Mouse (Mus musculus) heart, embryonic 12.5 days (tissue): ENCODE data around the gene Pigc. TPM values are rescaled to one million over a fixed set of nuclear protein-coding genes. Genes with fewer than 3 reads are reported as not detected.

Experiments used
- ATAC-seq: fragments of 200-750 bp; cut with Nextera tagmentation; 2 replicates; pipeline ENCODE4 v1.8.0; 2017; ENCODE audit warnings: moderate TSS enrichment, moderate library complexity; ENCODE audit not compliant: insufficient number of reproducible peaks, low FRiP score
- H3K27ac ChIP-seq: fragments of 300-500 bp; sonication (generic); 2 replicates; pipeline ENCODE4 v1.5.1; 2016; ENCODE audit warnings: mild to moderate bottlenecking, moderate library complexity; ENCODE audit not compliant: poor library complexity, severe bottlenecking
- H3K27me3 ChIP-seq: fragments of 300-500 bp; sonication (generic); replicated peaks from 2 replicates; pipeline ENCODE4 v1.6.1; 2016; ENCODE audit warnings: mild to moderate bottlenecking, moderate library complexity
- H3K36me3 ChIP-seq: fragments of 300-500 bp; sonication (generic); 2 replicates; pipeline ENCODE4 v1.6.1; 2016; ENCODE audit warnings: mild to moderate bottlenecking, moderate library complexity
- H3K4me1 ChIP-seq: fragments of 300-500 bp; sonication (generic); replicated peaks from 2 replicates; pipeline ENCODE4 v1.6.1; 2016; ENCODE audit warnings: mild to moderate bottlenecking
- H3K4me2 ChIP-seq: fragments of 300-500 bp; sonication (generic); 2 replicates; pipeline ENCODE4 v1.6.1; 2016; ENCODE audit warnings: mild to moderate bottlenecking, moderate library complexity
- H3K4me3 ChIP-seq: fragments of 300-500 bp; sonication (generic); 2 replicates; pipeline ENCODE4 v1.5.1; 2016; ENCODE audit warnings: mild to moderate bottlenecking
- H3K9ac ChIP-seq: fragments of 300-500 bp; sonication (generic); 2 replicates; pipeline ENCODE4 v1.6.1; 2016; ENCODE audit warnings: mild to moderate bottlenecking, moderate library complexity
- H3K9me3 ChIP-seq: fragments of 300-500 bp; sonication (generic); replicated peaks from 2 replicates; pipeline ENCODE4 v1.6.1; 2016; ENCODE audit warnings: mild to moderate bottlenecking, moderate library complexity
- WGBS: fragments of 180-500 bp; shearing (Covaris S2); methylation state at CpG from one replicate; pipeline ENCODE4 v1.1.7; 2016; 5-methylcytosine and 5-hydroxymethylcytosine counted together
- polyA plus RNA-seq: library from polyadenylated mRNA; unstranded; fragments of >200 nt; fragmentation: Nextera tagmentation; extraction: Ambion mirVana; gene quantifications from 2 replicates; pipeline ENCODE4 v1.2.1, GENCODE M21; 2016

Pigc gene
- polyA plus RNA-seq, 1 experiment from 2014 or later: 22.5 TPM

GRCm38 (mm10) chr1:161978173-161978700 is 9.3 kb downstream of the Pigc start:
- 76% methylated on average over 5 of the region's 5 CpGs for WGBS
- Histone ChIP-seq H3K27ac (no peak overlapping the region), H3K4me3 (no peak overlapping the region), H3K4me1 (peaks cover 15% of the 10 kb centered on the region), H3K9me3 (no peaks in the 10 kb centered on the region), H3K27me3 (no peaks in the 10 kb centered on the region), H3K36me3 (no peaks in the 10 kb centered on the region), H3K4me2 (no peak overlapping the region), H3K9ac (no peak overlapping the region)
- ATAC-seq: no peak

GRCm38 (mm10) chr1:161979536-161979935 is 10.6 kb downstream of the Pigc start, which contains the start of gene 4930558K02Rik:
TSS of gene 4930558K02Rik (minus strand) at chr1:161979636.
- no peak within 1 kb of the TSS for H3K4me3 ChIP-seq
- H3K9ac ChIP-seq: no peak within 1 kb of the TSS
- H3K4me1 ChIP-seq: peaks cover 8% of the 10 kb centered on the region
- ATAC-seq: no peak
- no peak within 1 kb of the TSS for H3K4me2 ChIP-seq
- H3K27me3 ChIP-seq: no peaks in the 10 kb centered on the region
- no peaks in the 10 kb centered on the region for H3K36me3 ChIP-seq
- no peaks in the 10 kb centered on the region for H3K9me3 ChIP-seq
- no peak within 1 kb of the TSS for H3K27ac ChIP-seq
- WGBS: 64% methylated on average over 1 of the region's 1 CpGs

DNA sequence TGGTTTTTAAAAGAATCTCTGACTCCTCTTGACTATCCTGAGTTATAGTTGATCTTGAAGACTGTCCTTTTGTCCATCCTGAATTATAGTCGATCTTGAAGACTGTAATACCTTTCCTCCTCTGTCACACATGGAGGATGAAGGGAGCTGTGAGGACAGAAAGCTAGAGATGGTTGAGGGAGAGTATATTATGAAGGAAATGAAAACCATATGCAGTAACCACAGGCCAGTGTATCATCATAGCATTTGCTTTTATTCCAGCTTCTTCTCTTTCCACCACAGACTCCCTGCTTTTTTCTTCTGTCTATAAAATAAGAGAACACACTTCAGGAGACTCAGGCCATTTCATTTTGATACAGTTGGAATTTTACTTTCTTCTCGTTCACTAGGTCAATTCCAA is 11.1 kb downstream of the Pigc start:
- no peaks in the 10 kb centered on the region for H3K36me3 ChIP-seq
- no peak overlapping the region for H3K9ac ChIP-seq
- no peak for ATAC-seq
- H3K27me3 ChIP-seq: no peaks in the 10 kb centered on the region
- 72% methylated on average over 2 of the region's 2 CpGs for WGBS
- H3K4me1 ChIP-seq: peaks cover 8% of the 10 kb centered on the region
- no peak overlapping the region for H3K27ac ChIP-seq
- H3K4me2 ChIP-seq: no peak overlapping the region
- no peak overlapping the region for H3K4me3 ChIP-seq
- H3K9me3 ChIP-seq: no peaks in the 10 kb centered on the region

DNA sequence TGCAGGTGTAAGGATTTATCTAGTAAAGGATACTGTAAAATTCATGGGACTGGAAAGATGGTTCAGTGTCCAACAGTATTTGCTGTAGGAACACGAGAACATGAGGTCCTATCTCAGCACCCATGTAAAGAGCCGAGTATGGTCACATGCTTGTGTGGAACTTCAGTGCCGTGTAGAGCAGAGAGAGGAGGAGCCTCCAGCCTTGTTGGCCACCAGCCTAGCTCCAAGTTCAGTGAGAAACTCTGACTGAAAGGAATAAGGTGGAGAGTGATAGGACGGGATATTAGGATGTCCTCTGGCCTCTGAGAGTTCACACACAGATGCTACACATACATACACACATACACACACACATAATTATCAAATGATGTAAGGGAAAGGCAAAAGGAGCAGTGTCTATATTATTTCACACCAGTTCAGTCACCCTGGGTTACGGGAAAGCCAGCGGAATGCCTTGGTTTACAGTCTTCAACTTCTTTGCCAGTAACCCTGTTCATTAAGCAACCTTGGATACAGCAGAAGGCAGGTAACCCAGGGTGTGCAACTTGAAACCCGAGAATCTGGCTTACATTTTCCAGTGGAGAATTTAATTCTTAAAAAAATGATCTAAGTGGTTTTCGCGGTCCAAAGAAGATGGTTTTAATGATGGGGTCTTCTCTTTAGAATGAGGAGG is 11.8 kb downstream of the Pigc start:
- H3K9ac ChIP-seq: no peak overlapping the region
- peaks cover 8% of the 10 kb centered on the region for H3K4me1 ChIP-seq
- 78% methylated on average over 9 of the region's 9 CpGs for WGBS
- ATAC-seq: no peak
- no peaks in the 10 kb centered on the region for H3K9me3 ChIP-seq
- H3K4me2 ChIP-seq: no peak overlapping the region
- no peaks in the 10 kb centered on the region for H3K27me3 ChIP-seq
- H3K36me3 ChIP-seq: no peaks in the 10 kb centered on the region
- no peak overlapping the region for H3K27ac ChIP-seq
- no peak overlapping the region for H3K4me3 ChIP-seq

- no peak overlapping the region for H3K27ac ChIP-seq
These were observed 14.5 kb downstream of the Pigc start for GRCm38 (mm10) chr1:161983451-161983850.

GRCm38 (mm10) chr1:161983979-161984566 is 15.1 kb downstream of the Pigc start:
- no peak for ATAC-seq
- H3K9ac ChIP-seq: no peak overlapping the region
- no peak overlapping the region for H3K27ac ChIP-seq
- WGBS: 53% methylated on average over 4 of the region's 4 CpGs
- no peaks in the 10 kb centered on the region for H3K36me3 ChIP-seq
- no peak overlapping the region for H3K4me3 ChIP-seq
- no peaks in the 10 kb centered on the region for H3K9me3 ChIP-seq
- H3K27me3 ChIP-seq: no peaks in the 10 kb centered on the region
- H3K4me2 ChIP-seq: no peak overlapping the region
- H3K4me1 ChIP-seq: no peaks in the 10 kb centered on the region

More at GRCm38 (mm10) chr1:161983451-161983850, 14.5 kb downstream of the Pigc start:
- Histone ChIP-seq H3K9ac (no peak overlapping the region), H3K27me3 (no peaks in the 10 kb centered on the region), H3K4me3 (no peak overlapping the region), H3K4me2 (no peak overlapping the region), H3K36me3 (no peaks in the 10 kb centered on the region), H3K9me3 (no peaks in the 10 kb centered on the region), H3K4me1 (no peaks in the 10 kb centered on the region)
- no peak for ATAC-seq
- 76% methylated on average over 6 of the region's 6 CpGs for WGBS

GRCm38 (mm10) chr1:161990684-161991578 is 21.9 kb downstream of the Pigc start:
- Histone ChIP-seq H3K9ac (no peak overlapping the region), H3K36me3 (no peaks in the 10 kb centered on the region), H3K4me1 (no peaks in the 10 kb centered on the region), H3K4me2 (no peak overlapping the region), H3K27me3 (no peaks in the 10 kb centered on the region), H3K27ac (no peak overlapping the region), H3K4me3 (no peak overlapping the region), H3K9me3 (no peaks in the 10 kb centered on the region)
- 76% methylated on average over 10 of the region's 10 CpGs for WGBS
- no peak for ATAC-seq

DNA sequence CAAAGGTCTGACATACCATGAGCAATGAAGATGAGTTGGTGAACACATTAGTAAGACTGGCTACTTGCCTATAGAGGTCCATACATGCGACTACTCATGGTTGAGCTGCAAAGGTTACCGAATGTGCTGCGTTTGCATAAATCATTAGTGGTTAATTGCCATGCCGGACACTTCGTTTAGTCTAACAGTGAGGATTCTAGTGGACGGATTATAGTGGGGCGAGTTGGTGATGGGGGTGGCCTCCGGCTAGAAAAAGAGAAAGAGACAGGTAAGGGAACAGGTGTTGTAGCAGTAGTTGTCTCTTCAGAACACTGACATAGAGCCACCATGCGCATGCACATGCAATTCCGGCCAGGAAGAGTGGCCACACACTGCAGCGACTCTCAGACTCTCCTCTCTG is 22.9 kb downstream of the Pigc start:
- Histone ChIP-seq H3K4me1 (no peaks in the 10 kb centered on the region), H3K4me2 (no peak overlapping the region), H3K9ac (no peak overlapping the region), H3K27ac (no peak overlapping the region), H3K36me3 (no peaks in the 10 kb centered on the region), H3K27me3 (no peaks in the 10 kb centered on the region), H3K9me3 (no peaks in the 10 kb centered on the region), H3K4me3 (no peak overlapping the region)
- 93% methylated on average over 11 of the region's 11 CpGs for WGBS
- no peak for ATAC-seq

DNA sequence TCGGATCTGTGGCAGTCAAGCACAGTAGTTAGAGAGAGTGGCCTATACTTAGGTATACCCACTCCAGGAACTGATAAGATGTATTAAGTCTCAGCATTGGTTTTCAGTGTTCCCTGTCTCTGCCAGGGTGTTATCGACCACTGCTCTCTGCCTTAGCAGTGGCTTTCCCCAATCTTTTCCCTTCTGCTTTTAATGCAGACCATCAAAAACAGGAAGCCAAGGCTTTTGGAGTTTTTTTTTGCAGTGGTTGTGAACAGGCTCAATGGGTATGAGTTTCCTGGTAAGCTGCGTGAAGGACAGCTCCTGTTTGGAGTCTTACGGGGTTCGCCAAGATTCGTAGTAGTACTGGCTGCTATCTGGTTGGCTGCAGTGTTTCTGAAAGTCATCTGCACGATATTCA is 23.4 kb downstream of the Pigc start:
- H3K9ac ChIP-seq: no peak overlapping the region
- no peak overlapping the region for H3K27ac ChIP-seq
- no peak overlapping the region for H3K4me2 ChIP-seq
- H3K27me3 ChIP-seq: no peaks in the 10 kb centered on the region
- WGBS: 73% methylated on average over 7 of the region's 7 CpGs
- no peaks in the 10 kb centered on the region for H3K9me3 ChIP-seq
- no peak for ATAC-seq
- no peak overlapping the region for H3K4me3 ChIP-seq
- no peaks in the 10 kb centered on the region for H3K4me1 ChIP-seq
- H3K36me3 ChIP-seq: no peaks in the 10 kb centered on the region

DNA sequence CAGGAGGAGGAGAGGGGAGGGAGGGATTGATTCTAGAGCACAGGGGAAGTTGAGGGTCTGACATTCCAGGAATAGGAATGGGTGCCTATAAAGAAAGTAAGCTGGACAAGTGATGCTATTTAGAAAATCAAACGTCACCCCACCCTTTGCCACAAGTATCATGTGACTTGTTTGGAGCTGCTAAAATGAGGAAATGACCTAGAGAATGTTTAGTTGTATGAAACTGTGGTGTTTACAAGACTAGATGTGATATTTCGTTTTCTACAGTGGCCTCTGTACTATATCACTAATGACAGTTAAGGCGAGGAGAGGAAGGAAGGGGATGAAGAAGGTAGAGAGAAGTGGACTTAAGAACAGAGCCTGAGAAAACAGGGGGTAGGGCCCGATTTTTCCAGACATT is 29.8 kb downstream of the Pigc start:
- H3K9me3 ChIP-seq: no peaks in the 10 kb centered on the region
- H3K4me1 ChIP-seq: peaks cover 12% of the 10 kb centered on the region
- no peak overlapping the region for H3K4me3 ChIP-seq
- no peaks in the 10 kb centered on the region for H3K36me3 ChIP-seq
- H3K27me3 ChIP-seq: no peaks in the 10 kb centered on the region
- H3K9ac ChIP-seq: no peak overlapping the region
- ATAC-seq: no peak
- no peak overlapping the region for H3K27ac ChIP-seq
- 61% methylated on average over 4 of the region's 4 CpGs for WGBS
- H3K4me2 ChIP-seq: no peak overlapping the region

GRCm38 (mm10) chr1:161999338-161999737 is 30.4 kb downstream of the Pigc start:
- ATAC-seq: no peak
- Histone ChIP-seq H3K36me3 (no peaks in the 10 kb centered on the region), H3K9me3 (no peaks in the 10 kb centered on the region), H3K9ac (no peak overlapping the region), H3K27me3 (no peaks in the 10 kb centered on the region), H3K27ac (peak overlapping the region; percentile 58), H3K4me2 (peak overlapping the region; percentile 50; the same call in 1 of the 2 replicates), H3K4me3 (no peak overlapping the region), H3K4me1 (peaks cover 17% of the 10 kb centered on the region)
- 34% methylated on average over 5 of the region's 5 CpGs for WGBS
